Mouse (Mus musculus): ENCODE results near the gene Plod2. TPM values are rescaled to one million over a fixed set of nuclear protein-coding genes. Genes with fewer than 3 reads are reported as not detected.

Plod2 gene
- polyA plus RNA-seq, 2 experiments, result 56.6 to 108 TPM

GRCm38 (mm10) chr9:92610628-92611267 is 68.7 kb downstream of the Plod2 start:
- DNase-seq (ENCODE audit: low spot score), result peak; percentile 70
- H3K36me3 ChIP-seq (ENCODE audit: control insufficient read depth, insufficient read depth, low read length), result peaks cover 21% of the 10 kb centered on the region
- ATAC-seq (ENCODE audit: low FRiP score, low read depth), result no peak
- WGBS, result 43% methylated on average over 9 of the region's 9 CpGs
- H3K27me3 ChIP-seq (ENCODE audit: control insufficient read depth, insufficient read depth, low read length), result no peaks in the 10 kb centered on the region
- no peak overlapping the region for H3K4me2 ChIP-seq (replicated peaks; ENCODE audit: low read depth, low read length, severe bottlenecking)
- no peak overlapping the region for H3K27ac ChIP-seq (replicated peaks; ENCODE audit: low read depth, low read length)
- H3K4me3 ChIP-seq (replicated peaks; ENCODE audit: low read length), result no peak overlapping the region
- H3K9ac ChIP-seq (ENCODE audit: low read depth, low read length, severe bottlenecking), result no peak overlapping the region
- no peak for TF ChIP-seq POLR2A (IDR thresholded peaks at IDR 0.05; ENCODE audit: borderline replicate concordance, extremely low read depth, insufficient read depth, insufficient read length)
- H3K4me1 ChIP-seq (ENCODE audit: control insufficient read depth, insufficient read depth, low read length), result no peaks in the 10 kb centered on the region
- no peaks in the 10 kb centered on the region for H3K9me3 ChIP-seq (ENCODE audit: control insufficient read depth, low read length)

- TF ChIP-seq POLR2A (IDR thresholded peaks at IDR 0.05; ENCODE audit: borderline replicate concordance, extremely low read depth, insufficient read depth, insufficient read length), result no peak
- H3K4me2 ChIP-seq (replicated peaks; ENCODE audit: low read depth, low read length, severe bottlenecking), result no peak overlapping the region
- H3K27me3 ChIP-seq (ENCODE audit: control insufficient read depth, insufficient read depth, low read length), result no peaks in the 10 kb centered on the region
- no peak for DNase-seq (ENCODE audit: low spot score)
- peaks cover 7% of the 10 kb centered on the region for H3K36me3 ChIP-seq (ENCODE audit: control insufficient read depth, insufficient read depth, low read length)
- WGBS, result 92% methylated on average over 15 of the region's 15 CpGs
- H3K4me3 ChIP-seq (replicated peaks; ENCODE audit: low read length), result no peak overlapping the region
- H3K9ac ChIP-seq (ENCODE audit: low read depth, low read length, severe bottlenecking), result no peak overlapping the region
- H3K27ac ChIP-seq (replicated peaks; ENCODE audit: low read depth, low read length), result no peak overlapping the region
- no peaks in the 10 kb centered on the region for H3K4me1 ChIP-seq (ENCODE audit: control insufficient read depth, insufficient read depth, low read length)
- no peaks in the 10 kb centered on the region for H3K9me3 ChIP-seq (ENCODE audit: control insufficient read depth, low read length)
- ATAC-seq (ENCODE audit: low FRiP score, low read depth), result no peak
These were observed 70.6 kb downstream of the Plod2 start for GRCm38 (mm10) chr9:92612641-92613040.

GRCm38 (mm10) chr9:92613206-92613605 is 71.2 kb downstream of the Plod2 start:
- H3K4me3 ChIP-seq (replicated peaks; ENCODE audit: low read length), result no peak overlapping the region
- DNase-seq (ENCODE audit: low spot score), result no peak
- no peak overlapping the region for H3K27ac ChIP-seq (replicated peaks; ENCODE audit: low read depth, low read length)
- H3K4me1 ChIP-seq (ENCODE audit: control insufficient read depth, insufficient read depth, low read length), result no peaks in the 10 kb centered on the region
- 77% methylated on average over 8 of the region's 8 CpGs for WGBS
- no peaks in the 10 kb centered on the region for H3K9me3 ChIP-seq (ENCODE audit: control insufficient read depth, low read length)
- ATAC-seq (ENCODE audit: low FRiP score, low read depth), result no peak
- H3K9ac ChIP-seq (ENCODE audit: low read depth, low read length, severe bottlenecking), result no peak overlapping the region
- H3K36me3 ChIP-seq (ENCODE audit: control insufficient read depth, insufficient read depth, low read length), result peaks cover 6% of the 10 kb centered on the region; the same call in 1 of the 2 replicates
- no peak overlapping the region for H3K4me2 ChIP-seq (replicated peaks; ENCODE audit: low read depth, low read length, severe bottlenecking)
- no peak for TF ChIP-seq POLR2A (IDR thresholded peaks at IDR 0.05; ENCODE audit: borderline replicate concordance, extremely low read depth, insufficient read depth, insufficient read length)
- H3K27me3 ChIP-seq (ENCODE audit: control insufficient read depth, insufficient read depth, low read length), result no peaks in the 10 kb centered on the region

GRCm38 (mm10) chr9:92616418-92616817 is 74.4 kb downstream of the Plod2 start:
- no peak overlapping the region for H3K4me2 ChIP-seq (replicated peaks; ENCODE audit: low read depth, low read length, severe bottlenecking)
- DNase-seq (ENCODE audit: low spot score), result no peak
- H3K27me3 ChIP-seq (ENCODE audit: control insufficient read depth, insufficient read depth, low read length), result no peaks in the 10 kb centered on the region
- H3K9ac ChIP-seq (ENCODE audit: low read depth, low read length, severe bottlenecking), result no peak overlapping the region
- no peaks in the 10 kb centered on the region for H3K36me3 ChIP-seq (ENCODE audit: control insufficient read depth, insufficient read depth, low read length)
- no peak for TF ChIP-seq POLR2A (IDR thresholded peaks at IDR 0.05; ENCODE audit: borderline replicate concordance, extremely low read depth, insufficient read depth, insufficient read length)
- H3K9me3 ChIP-seq (ENCODE audit: control insufficient read depth, low read length), result no peaks in the 10 kb centered on the region
- whole genome bisulfite sequencing, result 96% methylated on average over 2 of the region's 2 CpGs
- no peak for ATAC-seq (ENCODE audit: low FRiP score, low read depth)
- no peak overlapping the region for H3K4me3 ChIP-seq (replicated peaks; ENCODE audit: low read length)
- H3K4me1 ChIP-seq (ENCODE audit: control insufficient read depth, insufficient read depth, low read length), result no peaks in the 10 kb centered on the region
- no peak overlapping the region for H3K27ac ChIP-seq (replicated peaks; ENCODE audit: low read depth, low read length)

- peak; percentile 39 for DNase-seq (ENCODE audit: low spot score)
- TF ChIP-seq POLR2A (IDR thresholded peaks at IDR 0.05; ENCODE audit: borderline replicate concordance, extremely low read depth, insufficient read depth, insufficient read length), result no peak
- H3K27me3 ChIP-seq (ENCODE audit: control insufficient read depth, insufficient read depth, low read length), result no peaks in the 10 kb centered on the region
- H3K4me3 ChIP-seq (replicated peaks; ENCODE audit: low read length), result no peak overlapping the region
- no peaks in the 10 kb centered on the region for H3K4me1 ChIP-seq (ENCODE audit: control insufficient read depth, insufficient read depth, low read length)
- no peak overlapping the region for H3K4me2 ChIP-seq (replicated peaks; ENCODE audit: low read depth, low read length, severe bottlenecking)
- ATAC-seq (ENCODE audit: low FRiP score, low read depth), result no peak
- H3K36me3 ChIP-seq (ENCODE audit: control insufficient read depth, insufficient read depth, low read length), result no peaks in the 10 kb centered on the region
- no peak overlapping the region for H3K9ac ChIP-seq (ENCODE audit: low read depth, low read length, severe bottlenecking)
- H3K9me3 ChIP-seq (ENCODE audit: control insufficient read depth, low read length), result no peaks in the 10 kb centered on the region
- 81% methylated on average over 2 of the region's 2 CpGs for WGBS
- no peak overlapping the region for H3K27ac ChIP-seq (replicated peaks; ENCODE audit: low read depth, low read length)
These were observed 75.4 kb downstream of the Plod2 start for GRCm38 (mm10) chr9:92617376-92617775.

Measured in limb, embryonic 14.5 days (tissue).